Mouse (Mus musculus) CD4-positive, CD25-positive, alpha-beta regulatory T cell, adult 2 months (primary cell): ENCODE measurements around the gene A4galt.
"Not testable (repeated sequence)": the region's sequence is repeated elsewhere in the genome, so short reads cannot be mapped to it uniquely, and the experiment has no call there.

Experiments used
- DNase-seq: peaks from one replicate; pipeline ENCODE4 v3.0.0-alpha.2; 2012; ENCODE audit warnings: low read depth, low spot score

The A4galt gene

DNA sequence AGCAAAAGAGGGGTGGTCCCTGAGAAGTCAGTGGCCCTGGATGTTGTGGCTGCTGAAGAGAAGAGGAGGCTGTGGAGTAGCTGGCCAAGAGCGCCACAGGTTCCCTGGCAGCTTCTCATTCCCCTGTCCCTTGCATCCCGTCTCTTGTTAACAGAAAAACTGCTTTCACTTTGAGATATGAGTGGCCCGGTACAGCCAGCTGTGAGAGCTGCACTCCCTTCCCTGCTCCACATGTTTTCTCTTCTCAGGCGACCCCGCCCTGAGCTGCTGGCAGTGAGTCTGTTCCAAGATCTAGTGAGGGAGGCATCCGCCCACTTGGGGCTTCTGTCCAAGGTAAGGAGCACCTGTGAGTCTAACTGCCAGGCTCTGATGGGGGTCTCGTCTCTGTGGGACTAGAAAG lies 16.9 kb upstream of the A4galt start:
- DNase-seq, result not testable (repeated sequence)

DNA sequence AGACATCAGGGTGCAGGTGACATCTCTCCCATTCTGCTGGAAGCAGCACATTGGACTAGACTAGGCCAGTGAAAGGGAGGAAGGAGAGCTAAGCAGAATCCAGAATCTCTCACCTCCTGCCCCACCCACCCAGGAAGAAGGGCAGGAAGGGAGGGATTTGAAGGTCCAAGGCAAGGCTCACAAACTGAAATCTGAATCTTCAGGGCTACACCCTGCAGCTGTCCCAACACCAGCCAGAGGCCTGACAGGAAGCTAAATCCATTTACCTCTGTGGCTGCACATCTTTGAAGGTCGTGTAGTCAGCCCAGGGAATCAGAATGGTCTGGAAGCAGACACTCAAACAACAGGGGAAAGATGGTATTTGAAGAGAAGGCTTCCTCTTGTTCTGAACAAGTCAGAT lies 13.7 kb upstream of the A4galt start:
- DNase-seq, result no peak

DNA sequence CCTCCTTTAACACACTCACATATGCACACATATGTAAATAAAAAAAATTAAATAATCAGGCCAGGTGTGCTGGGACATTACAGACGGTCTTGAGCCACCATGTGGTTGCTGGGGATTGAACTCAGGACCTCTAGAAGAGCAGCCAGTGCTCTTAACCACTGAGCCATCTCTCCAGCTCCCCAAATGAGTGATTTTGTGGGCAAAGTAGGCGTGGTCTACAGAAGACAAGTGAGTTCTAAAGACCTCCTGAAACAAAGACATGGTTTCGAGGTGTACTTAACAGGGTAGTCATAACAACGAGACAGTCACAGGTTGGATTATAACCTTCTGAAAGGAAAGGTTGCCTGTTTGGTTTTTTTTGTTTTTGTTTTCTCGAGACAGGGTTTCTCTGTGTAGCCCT lies 11.8 kb upstream of the A4galt start:
- no peak for DNase-seq

DNA sequence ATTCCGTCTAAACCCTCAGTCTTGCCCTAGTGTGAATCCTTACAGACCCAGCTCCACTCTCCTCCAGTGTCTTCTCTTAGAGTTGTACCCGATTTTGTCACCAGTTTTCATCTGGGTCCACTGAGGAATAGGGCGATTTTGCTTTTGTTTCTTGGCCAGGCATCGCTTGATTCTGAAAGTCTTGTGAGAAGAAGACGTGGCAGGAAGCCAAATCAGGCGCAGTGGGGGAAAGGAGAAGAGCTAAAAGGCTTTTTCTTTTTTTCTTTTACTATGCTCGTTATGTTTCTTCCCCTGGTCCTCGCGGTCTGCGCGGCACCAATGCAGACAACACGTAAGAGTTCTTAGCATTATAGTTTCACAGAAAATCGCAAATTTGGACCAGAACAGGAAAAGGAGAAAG lies 6.3 kb upstream of the A4galt start:
- no peak for DNase-seq

DNA sequence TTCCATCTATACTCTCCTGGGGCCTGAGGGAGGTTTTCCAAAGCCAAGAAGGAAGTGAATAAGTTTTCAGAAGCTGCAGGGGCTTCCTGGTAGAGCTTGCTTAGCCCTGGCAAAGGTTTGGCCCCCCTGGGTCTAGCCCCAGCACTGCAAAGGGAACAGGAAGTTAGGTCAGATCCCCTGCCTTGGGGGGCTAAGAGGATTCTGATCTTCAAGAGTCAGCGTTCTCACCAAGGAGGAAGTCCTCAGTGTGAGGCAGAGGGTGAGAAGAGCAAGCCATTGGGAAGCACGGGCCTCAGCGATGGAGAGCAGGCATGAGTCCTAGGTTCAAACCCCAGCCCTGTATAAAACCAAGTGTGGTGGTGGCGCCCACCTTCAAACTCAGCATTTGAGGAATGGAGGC lies 4.9 kb upstream of the A4galt start:
- no peak for DNase-seq

DNA sequence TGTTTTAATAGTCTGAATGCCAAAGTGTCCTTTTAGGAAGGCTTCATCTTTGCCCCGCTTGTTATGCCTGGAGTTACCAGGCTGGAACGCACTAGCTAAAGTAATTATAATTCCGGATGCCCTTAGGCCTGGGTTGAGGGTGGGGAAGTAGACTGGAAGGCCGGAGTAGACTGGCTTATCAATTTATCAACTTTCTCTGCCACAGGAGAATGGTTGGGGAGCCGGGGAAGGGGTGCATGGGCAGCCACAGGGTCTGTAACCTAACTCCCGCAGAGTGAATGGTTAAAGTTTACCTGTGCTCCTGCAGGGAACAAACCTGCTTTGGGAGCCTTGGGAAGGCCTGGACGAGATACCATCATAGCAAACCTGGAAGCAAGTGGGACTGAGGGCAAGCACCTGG lies 4.4 kb upstream of the A4galt start:
- DNase-seq, result no peak

DNA sequence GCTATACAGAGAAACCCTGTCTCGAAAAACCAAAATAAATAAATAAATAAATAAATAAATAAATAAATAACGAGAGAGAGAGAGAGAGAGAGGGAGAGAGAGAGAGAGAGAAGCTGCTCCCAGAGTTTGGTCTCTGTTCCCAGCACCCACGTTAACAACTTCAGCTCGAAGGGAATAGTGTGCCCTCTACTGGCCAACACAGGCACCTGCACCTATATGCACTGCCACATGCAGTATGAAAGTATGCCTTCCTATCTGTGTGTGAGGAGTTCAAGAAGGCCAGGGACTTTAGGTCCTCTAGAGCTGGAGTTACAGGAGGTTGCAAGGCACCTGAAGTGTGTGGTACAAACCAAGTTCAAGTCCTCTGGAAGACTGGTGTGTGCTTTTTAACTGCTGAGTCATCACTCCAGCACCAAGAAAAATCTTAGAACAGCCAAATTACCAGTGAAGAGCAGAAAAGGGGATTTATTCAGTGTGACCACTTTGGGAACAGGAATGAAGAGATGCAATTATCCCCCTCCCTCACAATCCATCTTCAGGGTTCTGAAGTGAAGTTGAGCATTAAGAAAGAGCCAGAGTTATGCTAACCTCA lies 3.7 kb upstream of the A4galt start:
- DNase-seq, result no peak

DNA sequence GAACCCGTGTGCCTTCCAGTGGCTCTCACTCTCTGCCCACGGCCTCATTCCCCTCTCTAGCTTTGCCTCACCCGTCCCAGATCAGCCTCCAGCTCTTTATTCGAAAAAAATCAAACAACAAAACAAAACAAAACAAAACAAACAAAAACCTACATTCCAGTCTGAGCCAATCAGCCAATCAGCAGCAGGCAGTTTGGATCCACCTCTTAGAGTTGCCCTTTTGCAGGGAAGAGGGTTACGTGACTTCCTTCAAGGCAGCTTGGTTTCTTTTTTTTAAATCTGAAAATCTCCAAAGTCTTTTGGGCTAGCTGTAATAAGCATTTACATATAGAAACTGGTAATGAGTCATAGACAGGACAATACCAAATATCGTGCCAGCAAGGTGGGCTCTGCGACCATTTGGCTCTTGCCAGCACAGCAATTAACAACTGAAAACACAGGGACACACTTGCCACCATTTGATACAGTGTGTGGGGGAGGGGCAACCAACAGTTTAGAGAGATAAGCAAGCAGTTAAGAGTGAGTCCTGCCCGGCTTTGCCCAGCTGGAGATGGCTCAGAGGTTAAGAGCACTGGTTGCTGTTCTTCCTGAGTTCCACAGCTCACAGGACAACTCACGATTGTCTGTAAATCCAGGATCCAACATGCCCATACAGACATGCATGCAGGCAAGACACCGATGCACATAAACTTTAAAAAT lies 2.9 kb upstream of the A4galt start:
- DNase-seq, result no peak

DNA sequence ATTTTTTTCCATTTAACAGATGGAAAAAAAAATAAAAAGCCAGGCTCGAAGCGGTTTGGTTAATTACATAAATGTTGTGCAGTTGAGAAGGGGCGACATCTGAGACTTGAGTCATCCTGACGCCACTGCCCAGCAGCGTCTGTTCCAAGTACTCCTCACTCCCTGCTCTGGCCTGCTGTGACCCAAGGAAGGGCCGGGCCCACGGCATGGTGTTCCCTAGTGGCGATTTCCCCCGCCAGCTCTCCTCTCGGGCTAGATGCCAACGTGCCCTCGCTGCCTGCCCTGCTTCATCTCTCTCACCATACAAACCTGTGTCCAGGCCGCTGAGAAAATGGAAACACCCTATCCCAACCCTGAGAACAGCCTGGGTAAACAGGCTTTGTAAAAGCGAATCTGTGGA lies 486 bp upstream of the A4galt start:
- no peak for DNase-seq

DNA sequence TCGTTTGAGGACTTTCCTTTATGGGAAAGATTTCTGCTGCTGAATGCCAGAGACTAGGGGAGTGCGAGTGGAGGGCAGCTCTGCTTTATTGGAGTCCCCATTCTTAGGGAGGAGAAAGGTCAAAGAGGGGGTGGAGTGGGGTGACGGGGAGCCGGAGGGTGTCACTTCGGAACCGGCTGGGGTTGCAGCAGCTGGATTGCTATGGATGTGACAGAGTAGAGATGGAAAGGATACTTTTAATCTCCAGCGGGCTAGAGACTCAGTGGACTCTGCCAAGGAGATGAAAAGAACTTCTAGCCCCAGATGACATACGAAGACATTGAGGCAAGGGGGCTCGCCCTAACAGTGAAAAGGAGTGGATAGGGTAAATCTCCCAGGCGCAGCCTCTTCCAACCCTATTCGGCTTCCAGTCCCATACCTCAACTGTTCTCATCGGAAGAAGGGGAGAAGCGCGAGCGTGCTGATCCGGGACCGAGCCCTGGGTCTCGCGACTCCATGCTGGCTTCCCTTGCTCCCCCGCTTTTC lies 861 bp downstream of the A4galt start:
- no peak for DNase-seq

DNA sequence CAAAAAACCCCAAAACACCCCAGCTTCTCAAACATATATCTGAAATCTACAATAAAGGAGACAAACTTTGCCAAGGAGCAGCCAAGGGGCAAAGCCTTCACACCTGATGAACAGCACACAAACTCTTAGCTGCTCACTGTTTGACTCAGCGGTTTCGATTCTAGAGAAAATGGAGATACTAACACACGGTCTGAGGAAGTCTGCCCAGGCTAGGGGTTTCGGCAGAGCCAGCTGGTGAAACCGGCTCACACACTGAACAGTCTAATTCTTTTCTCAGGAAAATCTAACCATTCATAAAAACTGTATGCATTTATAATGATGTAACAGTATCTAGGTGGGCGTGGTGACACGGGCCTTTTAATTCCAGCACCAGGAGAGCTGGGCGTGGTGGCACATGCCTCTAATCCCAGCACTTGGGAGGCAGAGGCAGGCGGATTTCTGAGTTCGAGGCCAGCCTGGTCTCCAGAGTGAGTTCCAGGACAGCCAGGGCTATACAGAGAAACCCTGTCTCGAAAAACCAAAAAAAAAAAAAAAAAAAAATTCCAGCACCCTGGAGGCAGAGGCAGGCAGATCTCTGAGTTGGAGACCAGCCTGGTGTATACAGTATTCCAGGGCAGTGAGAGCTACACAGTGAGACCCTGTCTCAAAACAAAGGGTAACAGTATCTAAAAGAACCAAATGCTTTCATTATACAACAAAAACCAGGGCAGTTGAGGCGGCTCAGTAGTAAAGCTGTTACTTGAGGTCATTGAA lies 1.9 kb downstream of the A4galt start:
- DNase-seq, result no peak

DNA sequence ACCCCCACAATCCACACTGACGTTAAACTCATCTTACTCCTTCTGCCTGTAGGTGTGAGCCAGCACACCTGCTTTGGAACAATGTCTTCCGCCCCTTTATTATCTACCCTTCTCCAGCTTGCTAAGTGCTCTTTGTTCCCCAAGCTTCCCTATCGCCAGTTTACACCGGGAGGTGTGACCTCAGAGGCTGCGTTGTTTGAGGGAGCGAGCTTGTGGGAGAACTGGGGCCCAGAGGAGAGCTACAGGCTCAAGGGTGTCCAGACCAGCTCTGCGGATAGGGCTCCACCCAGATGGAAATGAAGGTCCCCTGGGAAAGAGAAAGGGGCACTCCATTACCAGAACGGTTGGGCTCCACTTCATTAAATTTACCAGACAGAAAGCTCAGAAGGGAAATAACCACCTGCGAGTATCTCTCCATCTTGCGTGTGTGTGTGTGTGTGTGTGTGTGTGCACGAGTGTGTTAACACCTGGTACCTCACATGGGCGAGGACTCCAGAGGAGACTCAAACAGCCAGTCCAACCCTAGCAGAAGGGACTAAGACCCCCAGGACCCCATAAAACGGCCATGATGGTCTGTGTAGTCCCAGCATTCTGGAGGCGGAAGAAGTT lies 3.2 kb downstream of the A4galt start:
- no peak for DNase-seq

DNA sequence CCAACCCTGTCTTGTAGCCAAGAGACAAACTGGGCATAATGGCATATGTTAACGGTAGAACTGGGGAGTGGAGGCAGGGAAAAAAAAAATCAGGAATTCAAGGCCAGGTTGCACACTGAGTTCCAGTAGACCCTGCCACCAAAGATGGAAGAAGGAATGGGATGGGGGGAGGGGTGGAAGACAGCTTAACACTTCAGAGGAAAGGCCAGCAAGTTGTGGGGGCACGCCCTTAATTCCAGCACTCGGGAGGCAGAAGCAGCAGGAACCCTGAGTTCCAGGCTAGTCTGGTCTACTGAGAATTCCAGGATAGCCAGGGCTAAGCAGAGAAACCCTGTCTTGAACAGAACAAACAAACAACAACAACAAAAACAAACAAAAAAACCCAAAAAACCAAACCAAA lies 7.2 kb downstream of the A4galt start:
- DNase-seq, result no peak

DNA sequence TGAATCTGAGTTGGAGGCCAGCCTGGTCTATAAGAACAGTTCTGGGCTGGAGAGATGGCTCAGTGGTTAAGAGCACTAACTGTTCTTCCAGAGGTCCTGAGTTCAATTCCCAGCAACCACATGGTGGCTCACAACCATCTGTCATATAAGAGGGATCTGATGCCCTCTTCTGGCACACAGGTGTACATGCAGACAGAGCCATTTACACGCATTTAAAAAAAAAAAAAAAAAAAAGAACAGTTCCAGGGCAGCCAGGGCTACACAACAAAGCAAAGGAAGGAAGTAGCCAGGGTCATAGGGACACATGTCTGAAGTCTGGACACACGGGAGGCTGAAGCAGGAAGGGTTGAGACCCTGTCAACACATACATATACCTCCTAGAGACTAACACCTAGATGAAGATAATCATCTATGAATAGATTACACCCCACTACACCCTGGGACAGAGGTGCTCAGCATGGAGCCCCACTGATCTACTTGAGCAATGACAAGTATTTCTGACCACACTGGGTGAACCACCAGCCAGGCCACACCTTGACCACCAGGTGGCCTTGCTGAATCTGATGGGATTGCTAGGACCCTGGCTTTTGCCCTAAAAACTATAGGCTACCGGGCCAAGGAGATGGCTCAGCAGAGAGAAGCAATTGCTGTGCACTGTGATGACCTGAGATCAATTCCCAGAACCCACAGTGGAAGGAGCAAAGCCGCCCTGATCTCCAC lies 9.5 kb downstream of the A4galt start:
- no peak for DNase-seq

DNA sequence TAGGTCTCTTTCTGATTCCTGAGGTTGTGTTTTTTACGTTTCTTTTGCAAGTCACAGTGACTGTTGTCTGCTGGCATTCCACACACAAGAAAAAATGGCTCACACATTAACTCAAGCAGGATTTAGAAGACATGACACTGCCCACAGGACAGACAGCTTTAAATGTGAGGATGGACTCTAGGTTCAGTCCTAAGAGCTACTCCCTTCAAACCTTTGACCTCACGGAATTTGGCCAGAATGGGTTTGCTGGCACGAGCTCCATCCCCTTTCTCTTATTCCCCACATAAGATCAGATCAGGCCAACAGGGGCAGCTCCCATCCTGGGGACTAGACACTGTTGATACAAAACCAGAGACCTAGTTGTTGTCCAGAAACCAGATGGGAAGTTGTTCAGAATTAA lies 10.1 kb downstream of the A4galt start:
- no peak for DNase-seq

DNA sequence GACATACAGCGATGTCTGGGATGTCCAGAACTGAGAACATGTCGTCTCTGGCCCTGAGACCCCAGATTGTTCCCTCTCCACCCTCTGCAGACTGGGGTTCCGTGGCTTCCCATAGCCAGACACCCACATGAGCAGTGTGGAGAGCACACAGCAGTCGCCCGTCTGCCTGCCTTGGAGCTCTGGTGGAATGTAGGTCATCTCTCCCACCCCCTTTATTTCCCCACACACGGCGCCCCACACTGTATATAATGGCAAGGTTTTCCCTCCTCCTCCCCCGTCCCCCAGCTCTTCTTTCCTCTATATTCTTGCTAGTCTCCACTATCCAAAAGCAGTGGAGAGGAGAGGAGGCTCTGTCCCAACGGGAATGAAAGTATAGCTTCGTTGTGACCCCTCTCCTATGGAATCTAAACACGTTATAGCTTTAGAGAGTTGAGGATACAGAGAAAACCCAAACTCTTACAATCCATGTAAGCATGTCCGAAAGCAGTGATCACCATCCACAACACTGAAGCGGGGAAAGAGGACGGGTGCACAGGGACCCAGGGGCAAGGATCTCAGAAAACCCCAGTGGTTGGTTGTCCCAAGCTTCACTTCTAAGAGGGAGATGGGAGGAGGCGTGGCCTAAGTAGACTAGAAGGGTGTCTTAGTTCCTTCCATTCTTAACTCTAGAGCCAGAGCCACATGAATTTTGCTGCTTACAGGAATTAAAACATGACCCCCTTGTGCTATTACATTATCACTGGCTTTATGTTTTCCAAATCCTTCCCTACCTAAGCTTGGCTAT lies 13.9 kb downstream of the A4galt start:
- no peak for DNase-seq

DNA sequence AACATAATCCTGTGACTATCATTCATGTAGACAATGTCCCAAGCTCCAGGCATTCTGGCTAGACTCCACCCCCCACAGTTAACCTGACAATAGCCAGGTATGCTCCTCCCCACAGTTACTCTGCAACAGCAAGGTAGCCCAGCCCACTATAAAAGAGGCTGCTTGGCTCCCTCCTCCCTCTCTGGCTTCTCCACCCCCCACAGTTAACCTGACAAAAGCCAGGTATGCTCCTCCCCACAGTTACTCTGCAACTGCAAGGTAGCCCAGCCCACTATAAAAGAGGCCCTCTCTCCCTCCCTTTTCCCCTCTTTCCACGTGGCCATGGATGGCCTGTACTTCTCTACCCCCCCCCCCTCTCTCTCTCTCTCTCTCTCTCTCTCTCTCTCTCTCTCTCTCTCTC lies 14.8 kb downstream of the A4galt start:
- no peak for DNase-seq

DNA sequence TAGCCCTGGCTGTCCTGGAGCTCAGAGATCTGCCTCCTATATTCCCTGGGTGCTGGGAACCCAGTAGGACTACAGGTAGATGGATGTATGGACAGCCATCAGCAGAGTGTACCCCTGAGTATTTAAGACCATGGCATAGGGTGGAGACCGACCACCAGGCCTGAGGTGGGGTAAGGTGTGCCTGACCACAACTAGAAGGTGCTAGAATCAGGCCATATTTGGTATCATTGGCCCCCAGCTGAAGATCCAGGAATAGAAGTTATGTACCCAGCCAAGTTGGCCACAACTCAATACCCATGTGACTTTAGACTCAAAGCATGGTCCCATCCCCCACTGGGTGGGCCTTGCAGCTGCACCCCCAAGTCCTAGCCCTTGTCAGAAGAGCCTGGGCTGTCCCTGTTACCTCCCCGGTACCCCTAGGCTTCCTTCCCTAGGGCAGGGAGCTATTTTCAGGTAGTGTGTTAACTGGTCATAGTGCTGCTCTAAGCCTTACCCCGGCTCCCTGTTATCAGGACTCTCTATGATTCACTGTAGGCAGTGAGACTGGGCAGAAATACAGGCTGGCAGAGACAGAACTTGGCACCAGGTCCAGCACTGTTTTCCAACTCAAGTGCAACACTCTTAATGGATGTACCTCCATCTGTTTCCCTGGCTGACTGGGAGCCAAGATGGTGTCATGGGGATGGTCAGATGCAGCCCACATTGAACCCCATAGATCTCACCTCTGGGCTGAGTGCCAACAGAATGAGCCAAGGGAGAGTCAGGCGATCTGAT lies 18.2 kb downstream of the A4galt start:
- DNase-seq, result no peak

DNA sequence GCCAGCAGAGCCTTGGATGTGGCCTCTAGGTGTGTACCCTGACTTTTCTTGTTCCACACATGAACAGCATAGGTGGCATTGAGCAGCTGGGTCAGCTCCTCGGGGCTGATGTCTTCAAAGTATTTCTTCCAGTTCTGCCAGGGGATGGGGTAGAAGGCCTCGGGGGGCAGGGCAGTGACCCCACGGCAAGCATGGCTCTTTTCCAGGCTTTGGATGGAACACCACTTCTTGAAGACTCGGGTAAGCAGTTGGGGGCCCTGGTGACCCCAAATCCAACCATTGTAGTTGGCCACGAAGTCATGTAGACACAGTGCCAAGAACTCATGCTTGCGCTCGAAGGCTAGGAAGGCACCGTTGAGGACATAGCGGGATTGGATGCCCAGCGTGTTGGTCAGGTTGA lies 24.0 kb downstream of the A4galt start:
- no peak for DNase-seq

DNA sequence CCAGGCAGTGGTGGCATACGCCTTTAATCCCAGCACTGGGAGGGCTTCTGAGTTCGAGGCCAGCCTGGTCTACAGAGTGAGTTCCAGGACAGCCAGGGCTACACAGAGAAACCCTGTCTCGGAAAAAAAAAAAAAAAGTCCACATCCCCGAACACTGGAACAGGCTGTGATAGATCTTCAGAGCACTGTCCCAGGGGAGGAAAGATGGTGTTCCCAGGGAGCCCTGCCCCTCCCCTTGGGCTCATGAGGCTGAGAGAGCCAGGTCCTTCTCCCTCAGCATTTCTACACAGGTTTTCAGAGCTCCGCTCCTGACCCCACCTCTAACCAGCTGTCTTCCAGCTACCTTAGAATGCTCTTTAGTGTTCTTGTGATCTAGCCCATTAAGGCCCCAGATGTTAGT lies 24.7 kb downstream of the A4galt start:
- no peak for DNase-seq
